Mouse (Mus musculus) cerebellum, adult 11-12 months (tissue): ENCODE measurements around the gene Camsap1.

Experiments
- DNase-seq: peaks from one replicate; pipeline ENCODE4 v3.0.0; 2022

The Camsap1 gene

DNA sequence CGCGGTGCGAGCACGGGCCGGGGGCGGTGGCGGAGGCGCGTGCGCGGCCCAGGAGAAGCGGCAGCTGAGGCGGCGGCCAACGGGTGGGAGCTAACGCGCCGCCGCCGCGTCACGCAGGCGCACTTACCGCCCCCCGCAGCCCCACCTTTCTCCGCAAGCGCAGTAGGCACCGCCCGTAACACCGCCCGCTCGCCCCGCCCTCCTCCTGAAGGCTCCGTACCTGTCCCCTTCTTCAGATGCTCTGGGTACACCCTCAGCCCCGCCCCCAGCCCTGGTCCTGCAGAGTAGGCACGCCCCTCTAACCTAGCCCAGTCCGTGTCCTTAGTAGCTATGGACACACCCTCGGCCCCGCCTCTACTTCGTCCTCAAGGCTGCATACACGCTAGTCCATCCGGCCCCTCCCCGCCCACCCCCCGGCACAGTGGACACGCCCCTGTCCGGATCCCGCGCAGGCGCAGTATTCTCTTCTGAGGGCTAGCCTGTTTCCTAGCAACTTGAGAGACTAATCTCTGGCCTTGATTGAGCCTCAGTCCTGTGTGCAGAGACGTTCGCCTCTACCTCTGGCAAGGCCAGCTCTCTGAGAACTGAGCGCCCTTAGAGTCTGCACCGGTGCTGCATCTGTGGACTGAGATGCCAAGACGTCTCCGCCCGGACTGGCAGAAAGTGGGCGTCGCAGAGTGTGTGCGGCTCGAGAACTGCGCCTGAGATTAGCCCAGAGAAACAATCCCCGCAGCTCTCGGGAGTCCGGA lies at the start of gene Camsap1:
TSS of gene Camsap1 (minus strand) at position 124 of the 749 bp plus-strand sequence.
- peak; percentile 100 for DNase-seq

DNA sequence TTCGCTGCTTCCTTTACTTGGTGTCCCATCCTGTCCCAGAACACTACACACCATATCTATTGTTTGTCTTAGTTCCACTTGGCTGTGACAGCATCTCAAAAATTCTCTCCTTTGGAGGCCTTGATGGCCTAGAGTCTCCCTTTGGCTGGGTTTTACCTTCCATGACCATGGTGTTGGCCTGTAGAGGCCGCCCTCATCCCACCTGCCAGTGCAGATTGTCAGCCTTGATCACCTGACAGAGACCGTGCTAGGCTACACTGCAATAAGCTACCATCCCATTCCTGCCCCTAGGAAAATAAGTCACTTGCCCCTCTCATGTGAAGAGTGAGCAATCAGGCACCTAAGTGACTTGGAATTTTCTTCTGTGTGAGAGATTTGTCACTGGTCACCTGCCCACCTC lies 47.2 kb upstream of the Camsap1 start:
- DNase-seq, result no peak

DNA sequence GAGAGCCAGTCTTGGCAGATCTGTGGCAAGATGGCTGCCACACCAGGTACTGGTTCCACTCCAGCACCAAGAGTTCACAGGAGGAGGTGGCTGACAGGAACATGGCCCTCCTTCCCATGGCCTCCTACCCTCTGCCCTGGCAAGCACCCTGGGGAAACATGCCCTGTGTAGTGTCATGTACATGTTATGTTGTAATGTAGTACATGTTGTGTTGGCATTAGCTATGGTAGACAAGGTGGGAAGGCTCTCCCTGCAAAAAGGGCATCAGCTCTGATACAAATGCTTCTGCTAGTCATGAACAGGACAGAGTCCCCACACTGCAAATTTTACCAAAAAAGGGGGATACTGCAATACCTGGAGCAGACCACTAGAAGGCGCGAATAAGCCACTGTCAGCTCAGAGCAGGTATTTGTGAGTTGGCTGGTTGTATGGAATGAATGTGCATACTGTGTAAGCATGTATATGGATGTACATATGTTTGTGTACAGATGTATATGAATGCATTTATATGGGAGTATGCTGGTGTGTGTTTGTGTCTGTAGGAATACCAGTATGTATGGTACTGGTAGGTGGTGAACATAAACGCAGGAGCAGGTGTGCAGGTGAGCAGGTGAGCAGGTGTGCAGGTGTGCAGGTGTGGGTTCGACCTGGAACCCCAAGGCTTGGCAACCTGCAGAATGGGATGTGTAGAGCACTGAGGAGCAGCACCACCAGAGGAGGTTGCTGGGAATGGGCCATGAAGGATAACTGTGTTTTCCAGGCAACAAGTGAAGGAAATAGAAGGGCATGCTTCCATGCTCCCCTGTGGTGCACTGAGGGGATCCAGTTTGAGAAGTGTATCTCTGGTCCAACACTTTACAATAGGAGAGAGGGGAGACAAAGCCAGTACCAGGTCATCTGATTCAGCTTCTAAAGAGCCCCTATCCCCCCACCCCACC lies 41.3 kb upstream of the Camsap1 start:
- DNase-seq, result peak; percentile 68

DNA sequence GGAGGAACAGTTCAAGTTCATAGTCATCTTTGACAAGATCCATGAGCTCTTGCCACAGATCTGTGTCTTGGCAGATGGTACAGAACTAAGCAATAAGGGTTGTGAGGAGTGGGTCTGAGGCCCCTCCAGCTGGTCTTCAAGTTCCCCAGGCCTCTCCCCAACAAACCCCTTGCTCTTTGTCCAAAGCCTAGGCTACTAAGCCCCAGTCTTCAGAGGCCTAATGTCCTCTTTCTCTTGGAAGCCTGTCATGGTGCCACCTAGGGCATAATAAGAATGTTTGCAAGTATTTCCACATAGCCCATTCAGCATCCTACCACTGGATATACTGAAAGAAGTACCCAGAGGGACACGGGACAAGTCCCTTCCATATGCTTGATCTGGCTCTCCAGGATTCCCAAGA lies 39.5 kb upstream of the Camsap1 start:
- DNase-seq, result peak; percentile 63

DNA sequence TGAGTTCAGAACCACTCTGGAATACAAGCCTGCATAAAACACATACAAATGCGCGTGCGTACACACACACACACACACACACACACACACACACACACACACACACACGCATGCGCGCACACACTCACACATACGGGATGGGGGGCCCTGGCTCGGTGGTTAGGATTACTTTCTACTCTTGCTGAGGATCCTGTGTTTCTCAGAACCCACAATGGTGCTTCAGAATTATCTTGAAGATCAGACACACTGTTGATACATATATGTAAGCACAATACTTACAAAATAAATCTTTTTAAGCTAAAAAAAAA lies 39.1 kb upstream of the Camsap1 start:
- DNase-seq, result no peak

DNA sequence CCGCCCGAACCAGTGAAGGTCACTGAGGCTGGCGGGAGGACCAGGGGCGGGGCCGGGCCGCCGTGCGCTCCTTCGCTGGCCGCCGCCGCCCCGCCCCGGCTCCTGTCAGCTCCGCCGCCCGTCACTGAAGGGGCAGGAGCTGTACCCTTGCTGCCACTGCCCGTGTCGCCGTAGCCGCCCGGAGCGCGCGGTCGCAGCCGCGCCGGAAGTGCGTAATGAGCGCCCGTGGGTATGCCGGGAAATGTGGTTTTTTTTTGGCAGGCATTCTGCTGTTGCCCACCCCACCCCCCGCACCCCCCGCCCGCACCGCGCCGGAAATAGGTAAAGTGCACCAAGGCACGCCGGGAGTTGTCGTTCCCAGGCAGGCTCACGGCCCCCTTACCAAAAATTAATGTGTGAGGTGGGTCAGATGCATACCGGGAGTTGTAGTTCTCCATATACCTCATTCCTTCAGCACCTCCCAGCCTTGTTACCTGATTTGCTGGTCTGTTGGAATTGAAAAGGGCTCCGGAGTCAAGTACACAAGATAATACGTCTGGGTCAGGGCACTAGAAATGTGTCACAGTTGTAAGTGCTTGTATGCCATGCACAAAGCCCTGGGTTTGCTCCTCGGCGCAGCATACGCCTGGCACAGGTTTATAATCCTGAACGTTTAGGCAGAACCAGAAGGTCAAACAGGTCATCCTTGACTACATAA lies 38.6 kb upstream of the Camsap1 start, which contains the start of gene Ubac1:
TSS of gene Ubac1 (minus strand) at position 187 of the 697 bp plus-strand sequence.
- DNase-seq, result peak; percentile 97

DNA sequence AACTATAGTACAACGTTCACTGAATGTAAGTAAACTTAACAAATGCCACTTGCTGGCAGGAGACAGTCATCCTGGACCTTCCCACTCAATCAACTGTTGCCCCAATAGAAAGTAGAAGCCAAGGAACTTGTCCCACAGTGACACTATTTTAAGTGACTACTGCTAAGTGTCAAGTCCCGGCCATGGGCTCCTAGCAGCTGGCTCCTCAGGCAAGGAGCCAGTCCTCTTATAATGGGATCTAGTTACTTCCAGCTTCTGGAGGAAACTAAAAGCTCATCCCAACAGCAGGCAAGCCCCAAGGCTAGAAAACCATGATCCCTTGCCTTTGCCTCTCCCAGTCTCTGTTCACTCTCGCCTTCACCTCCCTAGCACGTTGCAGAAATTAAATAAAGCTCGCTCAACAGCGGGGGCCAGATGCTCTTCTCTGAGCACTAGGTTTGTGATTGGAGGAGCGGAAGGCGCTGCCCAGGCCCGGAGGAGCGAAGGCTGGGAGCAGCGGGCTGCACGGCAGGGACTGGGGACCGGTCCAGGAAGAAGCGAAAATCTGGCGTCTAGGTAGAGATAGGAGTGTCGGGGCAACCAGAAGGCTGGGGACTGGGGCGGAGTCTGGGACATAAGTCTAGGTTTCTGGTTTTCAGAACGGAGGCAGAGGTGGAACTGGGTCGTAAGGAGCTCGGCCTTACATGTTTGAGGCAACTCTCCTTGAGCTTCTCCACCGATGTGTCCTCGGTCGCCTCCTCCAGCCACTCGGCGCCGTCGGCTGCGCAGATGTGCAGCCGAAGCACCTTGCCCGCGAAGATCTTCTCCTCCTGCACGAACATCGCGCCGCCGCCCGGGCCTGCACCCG lies 37.9 kb upstream of the Camsap1 start:
- DNase-seq, result peak; percentile 94

DNA sequence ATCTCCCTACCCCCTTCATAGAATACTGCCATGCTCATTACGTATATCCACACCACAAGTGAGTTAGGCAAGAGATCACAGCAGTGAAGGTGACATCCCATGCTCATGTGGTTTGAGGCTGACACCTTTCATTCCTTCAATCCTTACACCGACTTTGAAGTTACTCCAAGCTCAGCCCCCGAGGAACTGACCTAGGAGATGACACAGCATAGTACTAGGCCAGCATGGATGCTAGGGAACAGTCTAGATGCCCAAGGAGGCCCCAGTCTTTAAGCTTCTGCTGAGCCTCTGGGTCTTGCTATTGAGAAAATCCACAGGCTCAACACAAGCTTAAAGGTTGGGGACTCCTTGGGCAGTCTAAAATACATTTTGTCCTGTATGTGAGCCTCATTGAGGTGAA lies 36.8 kb upstream of the Camsap1 start:
- no peak for DNase-seq

DNA sequence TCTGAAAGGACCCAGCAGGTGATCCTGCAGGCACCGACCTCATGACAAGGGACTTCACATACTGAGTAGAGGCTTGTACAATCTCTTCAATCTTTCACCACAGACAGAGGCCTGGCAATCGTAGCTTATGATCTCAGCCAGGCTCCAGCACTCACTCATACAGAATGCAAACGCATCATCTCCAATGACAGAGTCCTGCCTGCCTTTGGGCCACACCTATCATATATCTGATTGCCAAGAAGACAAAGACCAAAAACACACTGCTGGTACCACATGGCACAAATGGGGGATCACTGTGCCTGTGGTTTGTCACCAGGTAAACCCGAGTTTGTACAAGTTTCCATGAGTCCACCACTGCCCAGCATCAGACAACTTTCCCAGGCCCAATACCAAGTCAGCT lies 34.2 kb upstream of the Camsap1 start:
- no peak for DNase-seq

DNA sequence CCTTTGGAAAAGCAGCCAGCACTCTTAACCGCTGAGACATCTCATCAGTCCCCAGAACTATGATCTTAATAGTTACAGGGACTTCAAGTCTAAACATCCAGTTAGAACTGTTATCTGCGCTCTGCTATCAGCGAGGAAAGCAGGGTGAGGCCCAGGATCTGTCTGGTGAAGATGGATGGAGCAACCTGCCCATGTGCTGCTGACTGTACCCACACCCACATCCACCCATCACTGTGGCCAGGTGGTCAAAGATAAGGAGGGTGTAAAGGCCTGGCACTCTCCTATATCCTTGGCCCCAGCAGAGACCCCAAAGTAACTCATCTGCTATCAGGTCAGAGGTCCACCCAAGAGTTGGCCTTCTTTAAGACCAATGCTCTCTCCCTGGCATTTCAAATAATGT lies 30.6 kb upstream of the Camsap1 start:
- no peak for DNase-seq

DNA sequence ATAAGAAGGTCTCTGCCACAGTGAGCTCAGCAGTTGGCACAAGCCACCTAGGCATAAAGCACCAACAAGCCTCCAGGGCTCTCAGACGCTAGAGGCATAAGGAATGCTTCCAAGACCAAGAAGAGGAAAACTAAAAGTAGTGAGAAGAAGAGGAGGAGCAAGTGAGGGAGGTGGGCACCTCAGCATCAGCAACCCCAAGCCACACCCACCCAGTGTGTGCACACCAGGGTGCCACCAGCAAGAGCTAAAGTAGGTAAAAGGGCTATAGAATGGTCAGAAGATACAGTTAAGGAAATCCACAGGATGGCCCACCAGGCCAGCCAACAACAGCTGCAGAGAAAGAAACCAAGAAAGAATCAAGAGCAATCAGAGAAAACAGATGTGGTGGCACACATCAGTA lies 28.3 kb upstream of the Camsap1 start:
- DNase-seq, result no peak

DNA sequence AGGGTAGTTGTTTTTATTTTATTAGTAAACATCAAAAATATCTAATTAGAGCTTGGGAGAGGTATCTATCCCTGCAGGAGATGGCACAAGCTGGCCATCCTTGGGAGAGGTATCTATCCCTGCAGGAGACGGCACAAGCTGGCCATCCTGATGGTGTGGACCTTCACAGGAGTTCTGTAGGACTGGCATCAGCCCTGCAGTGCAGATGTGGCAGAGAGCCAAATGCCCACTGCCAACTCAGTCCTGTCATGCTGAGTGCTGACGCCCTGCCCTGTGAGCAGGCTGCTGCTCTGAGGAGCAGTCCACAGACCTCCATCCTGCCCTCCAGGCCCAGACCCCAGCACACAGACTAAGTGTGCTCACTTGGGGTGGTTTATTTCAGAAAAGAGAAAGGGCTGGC lies 18.9 kb upstream of the Camsap1 start:
- peak; percentile 89 for DNase-seq

DNA sequence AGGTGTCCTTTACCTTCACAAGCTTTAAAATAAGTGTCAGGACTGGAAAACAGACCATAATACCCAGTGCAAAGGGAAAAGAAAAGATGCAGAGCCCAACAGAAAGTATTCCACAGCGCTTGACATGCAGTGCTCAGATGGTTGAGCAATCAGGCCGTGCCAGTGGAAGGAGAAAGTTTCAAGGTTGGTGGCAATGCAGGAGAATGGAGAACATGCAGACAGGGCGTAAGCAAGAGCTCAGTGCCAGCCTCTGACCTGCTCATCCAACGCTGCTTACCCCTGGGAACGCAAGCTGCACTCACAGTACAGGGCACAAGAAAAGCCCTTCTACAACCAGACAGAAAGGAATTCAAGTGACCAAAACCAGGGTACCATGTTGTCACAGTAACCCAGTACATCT lies 18.1 kb upstream of the Camsap1 start:
- DNase-seq, result no peak

DNA sequence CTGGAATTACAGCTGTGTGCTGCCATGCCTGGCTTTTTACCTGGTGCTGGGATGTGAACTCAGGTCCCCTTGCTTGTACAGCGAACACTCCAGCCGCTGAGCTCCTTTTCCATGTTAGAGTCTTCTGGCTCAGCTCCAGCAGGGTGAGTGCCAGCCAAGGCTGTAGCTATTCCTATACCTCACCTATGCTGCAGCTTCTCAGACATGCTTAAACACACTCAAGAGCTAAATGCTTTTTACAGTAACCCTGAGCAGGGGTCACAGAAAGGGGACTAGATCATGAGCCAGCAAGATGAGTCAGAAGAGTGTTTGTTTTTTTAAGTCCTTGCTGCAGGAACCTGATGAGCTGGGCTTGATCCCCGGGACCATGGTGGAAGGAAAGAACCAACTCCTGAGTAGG lies 14.6 kb upstream of the Camsap1 start:
- DNase-seq, result peak; percentile 48

DNA sequence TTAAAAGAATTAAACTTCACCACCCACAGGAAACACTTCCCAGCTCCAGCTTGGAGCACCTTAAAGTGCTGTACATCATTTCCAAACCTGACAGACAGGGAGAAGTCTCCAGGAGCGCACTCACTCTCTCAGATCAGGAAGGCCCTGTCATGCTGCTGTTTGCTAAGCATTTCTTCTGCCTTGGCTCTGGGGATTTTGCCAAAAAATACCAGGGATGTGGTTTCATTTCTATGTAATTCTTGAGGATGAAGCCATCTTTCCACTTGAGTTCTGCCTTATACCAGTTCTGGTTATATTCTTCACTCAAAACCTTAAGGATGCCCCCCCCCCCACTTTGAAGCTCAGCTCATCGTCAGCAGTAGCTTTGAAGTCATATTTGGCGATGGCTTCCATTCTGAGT lies 11.7 kb upstream of the Camsap1 start:
- DNase-seq, result no peak

DNA sequence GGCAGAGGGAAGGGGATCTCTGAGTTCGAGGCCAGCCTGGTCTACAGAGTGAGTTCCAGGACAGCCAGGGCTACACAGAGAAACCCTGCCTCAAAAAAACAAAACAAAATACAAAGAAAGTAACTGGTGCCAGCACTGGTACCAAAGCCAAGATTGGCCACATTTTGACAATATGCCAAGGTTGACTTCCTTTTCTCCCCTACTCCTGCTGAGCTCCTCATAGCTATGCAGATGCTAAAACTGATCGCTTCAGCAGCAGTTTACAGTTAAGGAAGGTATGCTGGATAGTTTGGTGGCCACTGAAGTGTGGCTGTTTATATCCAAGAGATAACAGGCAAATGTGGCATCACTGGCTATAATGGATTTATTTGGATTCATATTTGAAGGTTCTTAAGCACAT lies 9.2 kb upstream of the Camsap1 start:
- no peak for DNase-seq

DNA sequence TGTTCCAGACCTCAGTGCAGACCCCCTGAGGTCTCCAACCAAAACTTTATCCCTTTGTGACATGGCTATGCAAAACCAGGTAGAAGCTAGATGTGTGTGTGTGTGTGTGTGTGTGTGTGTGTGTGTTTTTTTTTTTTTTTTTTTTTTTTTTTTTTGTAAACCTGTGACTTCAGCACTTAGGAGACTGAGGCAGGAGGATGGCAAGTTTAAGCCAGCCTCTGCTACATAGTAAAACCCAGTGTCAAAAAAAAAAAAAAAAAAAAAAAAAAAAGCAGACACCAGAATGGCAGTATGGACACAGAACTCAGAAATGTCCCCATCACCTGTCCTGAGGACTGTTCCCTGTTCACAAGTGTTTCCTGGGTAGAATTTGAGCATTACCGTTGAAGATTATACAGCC lies 6.6 kb upstream of the Camsap1 start:
- no peak for DNase-seq

DNA sequence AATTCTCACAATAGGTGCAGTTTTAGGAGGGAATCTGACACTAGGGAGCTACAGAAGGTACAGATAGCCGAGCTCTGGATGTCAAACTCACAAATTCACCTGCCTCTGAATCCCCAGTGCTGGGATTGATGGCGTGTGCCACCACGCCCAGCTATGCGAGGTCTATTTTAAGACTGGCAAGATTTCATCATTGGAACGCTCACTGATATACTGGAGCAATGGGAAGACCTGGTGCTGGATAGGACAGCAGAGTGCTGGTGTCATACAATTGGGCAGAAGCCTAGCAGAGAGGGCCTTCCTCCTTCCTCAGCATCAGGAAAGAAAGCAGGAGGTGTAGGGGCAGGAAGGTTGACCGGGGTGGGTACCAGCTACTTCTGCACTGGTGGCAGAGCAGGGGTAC lies 4.7 kb upstream of the Camsap1 start:
- DNase-seq, result no peak

DNA sequence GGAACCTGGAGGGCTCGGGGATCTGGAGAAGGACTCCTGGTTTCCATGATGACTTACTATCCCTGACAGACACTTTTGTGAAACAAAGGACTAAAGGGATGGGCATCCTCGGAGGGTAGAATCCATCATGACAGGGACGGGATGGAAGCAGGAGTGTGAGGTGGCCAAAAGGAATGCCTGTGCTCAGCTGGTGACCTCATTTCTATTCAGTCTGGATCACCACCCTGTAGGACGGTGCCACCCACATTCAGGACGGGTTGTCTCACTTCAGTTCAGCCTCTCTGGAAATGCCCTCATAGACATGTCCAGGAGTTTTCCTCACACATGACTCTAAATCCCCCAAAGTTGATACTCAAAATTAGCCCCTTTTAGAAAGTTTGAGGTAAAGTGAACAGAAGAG lies 3.5 kb upstream of the Camsap1 start:
- DNase-seq, result no peak

DNA sequence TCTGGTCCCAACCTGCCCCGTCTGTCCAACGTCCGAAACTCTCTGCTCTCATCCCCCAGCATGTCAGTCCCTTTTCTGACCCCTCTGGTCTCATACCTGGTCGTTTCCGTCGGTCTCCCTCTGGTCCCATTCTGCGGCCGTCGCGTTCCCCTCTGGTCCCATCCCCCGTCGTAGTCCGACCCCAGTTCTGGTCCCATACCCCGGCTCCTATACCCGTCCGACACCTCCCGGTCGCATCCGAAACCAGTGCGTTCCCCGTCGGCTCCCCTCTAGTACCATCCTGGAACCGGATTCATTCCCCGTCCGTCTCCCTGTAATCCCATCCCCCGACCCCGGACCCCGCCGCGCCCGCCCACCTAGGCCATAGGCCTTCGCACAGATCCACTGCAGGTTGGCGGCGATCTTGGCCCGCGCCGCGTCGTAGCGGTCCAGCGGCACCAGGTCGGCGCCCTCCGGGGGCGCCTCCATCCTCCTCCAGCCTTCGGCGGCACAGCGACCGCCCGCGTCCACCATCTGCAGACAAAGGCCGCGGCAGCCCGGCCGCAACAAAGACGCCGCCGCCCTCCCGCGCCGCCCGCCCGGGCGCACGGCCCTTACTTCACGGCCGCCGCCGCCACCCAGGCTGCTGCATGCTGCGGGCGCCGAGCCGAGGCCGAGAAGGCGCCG lies 523 bp downstream of the Camsap1 start:
- no peak for DNase-seq

DNA sequence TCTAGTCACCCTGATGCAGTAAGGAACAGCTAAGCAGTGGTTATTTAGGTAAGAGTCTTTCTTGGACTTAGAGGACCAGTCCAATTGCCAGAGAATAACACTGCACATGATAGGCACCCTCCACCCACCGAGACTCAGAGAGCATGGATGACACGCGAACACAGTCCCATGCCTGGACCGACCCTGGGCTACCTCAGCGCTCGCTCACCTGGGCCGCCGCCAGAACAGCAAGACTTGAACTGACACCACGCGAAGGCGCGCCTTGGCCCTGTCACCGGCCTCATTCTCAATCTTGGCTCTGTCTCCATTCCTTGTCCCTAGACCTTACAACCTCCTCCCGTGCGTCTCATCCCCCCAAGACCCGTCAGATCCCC lies 1.0 kb downstream of the Camsap1 start:
- peak; percentile 84 for DNase-seq

DNA sequence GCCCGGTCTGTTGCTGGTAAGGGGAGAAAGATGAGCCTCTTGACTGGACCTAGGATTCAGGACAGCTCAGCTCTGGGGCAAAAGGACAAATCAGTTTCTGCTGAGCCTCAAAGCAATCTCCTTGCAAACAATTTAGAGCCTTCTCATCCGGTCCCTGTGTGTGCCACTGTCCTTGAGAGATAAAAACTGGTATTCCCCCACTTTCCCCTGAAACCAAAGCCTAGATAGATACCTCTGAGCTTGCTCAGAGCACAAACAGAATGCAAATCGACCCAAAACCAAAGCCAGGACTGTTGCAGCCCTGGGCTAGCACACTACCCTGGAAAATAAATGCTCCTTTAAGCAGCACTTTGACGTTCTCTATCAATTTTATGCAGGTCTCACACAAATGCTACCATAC lies 4.1 kb downstream of the Camsap1 start:
- no peak for DNase-seq
